Mouse (Mus musculus) cerebral cortex, adult 2 months (tissue): ENCODE results near the gene Copz1.

Experiments used
- WGBS: fragments of 180-500 bp; shearing (Covaris S2); methylation state at CpG from one replicate; pipeline ENCODE4 v1.1.7; 2018; 5-methylcytosine and 5-hydroxymethylcytosine counted together

Gene Copz1

DNA sequence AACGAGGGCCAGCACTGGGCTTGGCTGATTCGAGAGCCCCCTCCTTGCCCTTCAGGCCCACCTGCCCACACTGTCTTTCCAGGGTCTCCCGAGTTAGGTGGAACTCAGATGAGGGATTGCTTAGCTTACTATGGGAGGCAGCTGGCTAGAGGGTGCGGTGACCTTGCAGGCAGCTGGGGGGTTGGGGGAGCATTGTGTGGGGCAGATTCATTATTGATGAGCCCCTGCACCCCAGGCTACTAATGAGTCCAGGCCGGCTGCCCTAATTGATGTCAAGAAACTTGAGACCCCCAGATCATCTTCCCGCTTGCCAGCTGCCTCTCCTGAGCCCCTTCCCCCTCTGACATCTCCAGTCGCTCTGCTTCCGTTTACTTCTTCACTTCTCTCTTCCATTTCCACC lies 69.0 kb downstream of the Copz1 start:
- 53% methylated on average over 8 of the region's 8 CpGs for WGBS

DNA sequence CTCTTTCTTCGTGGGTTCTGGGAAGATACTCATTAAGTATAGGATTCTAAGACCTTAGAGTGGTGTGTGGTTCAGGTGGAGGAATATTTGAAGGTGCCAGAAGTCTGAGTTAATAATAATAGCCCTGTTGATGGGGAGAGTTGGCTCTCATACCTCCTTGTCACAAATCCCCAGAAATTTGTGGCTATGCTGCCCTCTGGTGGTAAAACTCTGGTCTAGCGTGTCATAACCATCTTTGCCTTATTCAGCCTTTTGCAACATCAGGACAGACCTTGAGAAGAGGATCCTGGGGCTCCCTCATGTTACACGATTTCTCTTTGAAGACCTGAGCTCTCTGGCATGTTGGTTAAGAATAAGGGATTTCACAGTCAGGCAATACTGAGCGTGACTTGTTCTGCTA lies 69.9 kb downstream of the Copz1 start:
- 21% methylated on average over 4 of the region's 4 CpGs for WGBS

DNA sequence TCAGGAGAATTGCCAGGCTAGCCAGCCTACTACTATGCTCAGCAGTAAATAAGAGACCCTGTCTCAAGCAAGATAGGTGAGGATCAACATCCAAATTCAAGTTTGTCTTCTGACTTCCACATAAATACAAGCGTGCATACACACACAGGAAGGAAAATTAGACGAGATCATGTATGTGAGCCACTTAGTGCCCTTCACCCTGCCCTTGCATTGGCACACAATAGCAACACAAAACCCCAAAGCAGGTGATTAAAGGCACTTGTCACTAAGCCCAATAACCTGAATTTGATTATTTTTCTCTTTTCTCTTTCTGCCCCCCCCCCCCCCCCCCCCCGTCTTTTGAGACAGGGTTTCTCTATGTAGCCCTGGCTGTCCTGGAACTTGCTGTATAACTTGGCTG lies 70.5 kb downstream of the Copz1 start:
- WGBS, result 69% methylated on average over 3 of the region's 3 CpGs

DNA sequence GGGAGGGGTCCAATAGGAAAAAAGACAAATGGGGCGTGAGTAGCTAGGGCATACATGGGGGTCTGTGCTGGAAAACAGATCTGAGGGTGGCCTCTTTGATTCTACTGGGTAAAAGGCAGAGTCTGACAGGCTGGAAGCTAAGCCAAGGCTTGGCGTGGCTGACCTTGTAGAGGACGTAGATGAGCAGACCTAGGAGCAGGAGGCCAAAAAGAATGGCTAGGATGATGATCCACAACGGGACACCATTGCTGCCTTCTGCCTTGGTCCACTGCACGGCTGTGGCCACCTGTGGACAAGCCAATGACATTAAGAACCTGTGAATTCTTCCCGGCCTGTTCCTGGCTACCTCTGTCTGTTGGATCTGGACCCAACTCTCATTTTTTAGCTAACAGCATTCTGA lies 73.3 kb downstream of the Copz1 start:
- 90% methylated on average over 6 of the region's 6 CpGs for WGBS

DNA sequence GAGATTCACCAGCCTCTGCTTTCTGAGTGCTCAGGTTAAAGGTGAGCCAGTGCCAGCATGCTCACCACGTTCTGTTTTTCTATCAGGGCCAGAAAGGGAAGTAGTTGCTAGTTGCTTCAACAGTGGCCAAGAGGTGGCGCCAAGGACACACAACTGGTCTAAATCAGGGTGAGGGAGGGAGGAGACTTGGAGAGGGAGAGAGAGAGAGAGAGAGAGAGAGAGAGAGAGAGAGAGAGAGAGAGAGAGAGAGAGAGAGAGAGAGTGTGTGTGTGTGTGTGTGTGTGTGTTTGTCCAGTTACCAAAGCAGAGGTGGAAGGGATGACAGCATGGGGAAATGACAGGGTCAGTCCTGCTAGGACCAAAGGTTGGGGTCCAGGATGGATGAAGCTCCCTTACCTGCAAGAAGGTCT lies 74.8 kb downstream of the Copz1 start:
- 6% methylated on average over 2 of the region's 2 CpGs for WGBS
